Mouse (Mus musculus) cerebellum, adult 9-10 months (tissue): Measurements from ENCODE around the gene Rabggtb.
A peak's percentile ranks its signal among the peaks of the same experiment; 100 is the strongest.
"Not testable (repeated sequence)": the region's sequence is repeated elsewhere in the genome, so short reads cannot be mapped to it uniquely, and the experiment has no call there.

Source experiments
- DNase-seq: peaks from one replicate; pipeline ENCODE4 v3.0.0; 2022

The Rabggtb gene

GRCm38 (mm10) chr3:153913510-153914243, 868 bp upstream of the Rabggtb start:
- peak; percentile 55 for DNase-seq

- peak; percentile 30 for DNase-seq
Observed at GRCm38 (mm10) chr3:153911882-153912440, 848 bp downstream of the Rabggtb start.

GRCm38 (mm10) chr3:153911197-153911881, 1.5 kb downstream of the Rabggtb start:
- DNase-seq: peak; percentile 46

- DNase-seq: no peak
Observed at GRCm38 (mm10) chr3:153910489-153910888, 2.3 kb downstream of the Rabggtb start.

- DNase-seq: no peak
Observed at GRCm38 (mm10) chr3:153908919-153909318, 3.9 kb downstream of the Rabggtb start.

GRCm38 (mm10) chr3:153906136-153906871, 6.5 kb downstream of the Rabggtb start, which contains the start of gene Msh4:
Gene Msh4, minus strand, starts transcription at chr3:153906138.
- DNase-seq: no peak

GRCm38 (mm10) chr3:153905251-153906135, 7.3 kb downstream of the Rabggtb start:
- no peak for DNase-seq

- DNase-seq: peak; percentile 51
Observed at GRCm38 (mm10) chr3:153904586-153904985, 8.2 kb downstream of the Rabggtb start.

- DNase-seq: no peak
Observed at GRCm38 (mm10) chr3:153902595-153902994, 10.2 kb downstream of the Rabggtb start.

GRCm38 (mm10) chr3:153901904-153902303, 10.9 kb downstream of the Rabggtb start:
- no peak for DNase-seq

GRCm38 (mm10) chr3:153897216-153897615, 15.6 kb downstream of the Rabggtb start:
- DNase-seq: no peak

- no peak for DNase-seq
Observed at GRCm38 (mm10) chr3:153895454-153895853, 17.4 kb downstream of the Rabggtb start.

- no peak for DNase-seq
Observed at GRCm38 (mm10) chr3:153889188-153889781, 23.5 kb downstream of the Rabggtb start.

GRCm38 (mm10) chr3:153888141-153888540, 24.7 kb downstream of the Rabggtb start:
- DNase-seq: no peak

- DNase-seq: no peak
Observed at GRCm38 (mm10) chr3:153886296-153886695, 26.5 kb downstream of the Rabggtb start.

GRCm38 (mm10) chr3:153871396-153871795, 41.4 kb downstream of the Rabggtb start:
- no peak for DNase-seq

- DNase-seq: peak; percentile 4
Observed at GRCm38 (mm10) chr3:153867149-153868136, 45.4 kb downstream of the Rabggtb start.

GRCm38 (mm10) chr3:153864636-153865429, 48.0 kb downstream of the Rabggtb start:
- no peak for DNase-seq

- DNase-seq: no peak
Observed at GRCm38 (mm10) chr3:153863816-153864215, 49.0 kb downstream of the Rabggtb start.

- DNase-seq: not testable (repeated sequence)
Observed at GRCm38 (mm10) chr3:153860392-153860791, 52.4 kb downstream of the Rabggtb start.
